Mouse (Mus musculus) ovary, postnatal 14 days (tissue): ENCODE results near the gene Exoc2.

Experiments
- DNase-seq: peaks from one replicate; pipeline ENCODE4 v3.0.0; 2022; ENCODE audit warnings: low spot score

The Exoc2 gene

DNA sequence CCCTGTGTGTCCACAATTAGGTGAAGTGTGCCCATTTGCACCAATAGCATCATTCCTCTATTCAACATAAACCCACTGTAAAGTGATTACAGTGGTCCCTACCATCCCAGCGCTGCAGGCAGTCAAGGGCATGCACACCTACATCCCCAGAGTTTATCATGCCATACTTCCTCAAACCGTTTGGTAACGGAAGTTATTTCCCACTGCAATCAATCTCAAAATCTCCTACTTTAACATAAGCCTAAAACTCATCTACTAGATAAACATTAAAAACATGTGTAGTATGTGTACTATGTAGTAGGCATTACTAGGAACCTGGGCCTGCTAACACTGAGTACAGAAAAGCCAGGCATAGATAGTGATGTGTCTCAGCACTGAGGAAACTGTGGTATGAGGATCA, 2.8 kb downstream of the Exoc2 start:
- DNase-seq = no peak

DNA sequence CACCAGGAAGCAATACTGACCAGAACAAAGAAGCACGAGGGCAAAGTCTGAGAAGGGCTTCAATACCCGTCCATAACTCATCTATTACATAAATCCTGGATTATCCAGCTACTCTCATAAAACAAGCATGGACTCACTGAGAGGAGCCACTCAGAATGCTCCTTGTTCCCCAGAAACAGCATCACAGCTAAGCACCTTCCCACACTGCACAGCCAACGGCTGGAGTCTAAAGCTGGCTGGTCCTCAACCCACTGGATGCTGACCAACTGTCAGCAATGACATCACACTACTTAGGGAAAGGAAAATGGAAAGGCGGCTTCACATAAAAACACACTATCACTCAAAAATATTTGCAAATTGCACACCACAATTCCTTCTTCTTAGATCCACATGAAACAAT, 5.6 kb downstream of the Exoc2 start:
- DNase-seq = no peak

DNA sequence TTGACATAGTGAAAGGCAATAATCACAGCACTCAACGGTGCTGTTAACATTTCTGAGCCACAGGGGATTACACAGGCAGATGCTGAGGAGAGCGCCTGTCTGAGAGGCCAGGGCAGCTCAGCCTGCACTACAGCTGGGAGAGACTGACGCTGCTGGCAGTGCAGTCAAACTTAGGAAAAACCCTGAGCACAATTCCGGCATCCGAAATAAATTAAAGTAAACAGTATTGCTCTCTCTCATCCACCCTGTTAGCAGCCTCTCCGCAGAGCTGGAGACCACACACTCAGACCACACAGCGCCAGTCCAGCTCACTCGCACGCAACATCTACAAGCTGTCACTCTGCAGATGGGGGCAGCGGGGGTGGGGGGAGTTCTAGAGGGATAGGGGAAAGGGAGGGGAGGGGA, 7.4 kb downstream of the Exoc2 start:
- no peak for DNase-seq

DNA sequence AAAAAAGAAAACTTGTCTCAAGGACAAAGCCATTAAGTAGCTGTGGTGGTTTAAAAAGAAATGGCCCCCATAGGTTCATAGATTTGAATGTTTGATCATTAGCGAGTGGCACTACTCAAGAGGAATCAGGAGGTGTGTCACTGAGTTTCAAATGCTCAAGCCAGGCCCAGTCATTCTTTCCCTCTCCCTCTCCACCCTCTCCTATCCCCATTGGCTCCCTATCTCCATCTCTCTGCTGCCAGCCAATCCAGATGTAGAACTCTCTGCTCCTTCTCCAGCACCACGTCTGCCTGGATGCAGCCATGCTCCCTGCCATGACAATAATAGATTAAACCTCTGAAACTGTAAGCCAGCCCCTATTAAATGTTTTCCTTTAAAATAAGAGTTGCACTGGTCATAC, 12.0 kb downstream of the Exoc2 start:
- DNase-seq = no peak

DNA sequence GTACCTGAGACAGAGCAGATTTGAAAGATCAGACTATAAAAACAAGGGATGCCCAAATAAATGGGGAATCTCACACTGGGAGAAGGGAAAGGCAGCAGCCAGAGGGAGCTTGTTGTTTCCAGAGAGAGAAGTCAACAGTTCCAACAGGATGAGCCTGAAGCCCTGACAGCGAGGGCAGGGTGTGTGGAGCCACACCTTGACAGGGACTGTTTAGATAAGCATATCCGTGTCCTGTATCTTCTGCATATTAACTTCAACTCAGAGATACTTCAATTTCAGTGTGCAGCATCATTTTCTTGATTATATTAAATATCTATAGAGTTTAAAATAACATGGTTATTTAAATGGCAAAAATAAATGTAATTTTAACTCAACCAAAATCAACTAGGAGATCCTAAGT, 13.2 kb downstream of the Exoc2 start:
- DNase-seq = no peak

DNA sequence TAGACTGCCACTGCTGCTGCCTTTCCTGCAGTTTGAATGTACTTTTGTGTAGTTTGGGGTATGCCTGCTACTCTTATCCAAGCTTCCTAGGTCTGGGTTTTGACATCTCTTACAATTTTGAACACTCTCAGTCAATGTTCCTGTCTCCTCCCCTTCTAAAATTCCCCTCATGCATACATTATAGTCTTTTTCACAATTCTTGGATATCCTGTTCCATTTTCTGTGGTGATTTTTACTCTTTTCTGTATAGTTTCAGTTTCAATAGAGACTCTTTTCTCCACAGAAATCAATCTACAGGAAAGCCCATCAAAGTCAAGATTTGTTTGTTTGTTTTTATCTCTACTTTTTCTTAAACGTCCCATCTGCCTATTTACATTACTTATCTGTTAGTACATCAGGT, 20.3 kb downstream of the Exoc2 start:
- DNase-seq = no peak

DNA sequence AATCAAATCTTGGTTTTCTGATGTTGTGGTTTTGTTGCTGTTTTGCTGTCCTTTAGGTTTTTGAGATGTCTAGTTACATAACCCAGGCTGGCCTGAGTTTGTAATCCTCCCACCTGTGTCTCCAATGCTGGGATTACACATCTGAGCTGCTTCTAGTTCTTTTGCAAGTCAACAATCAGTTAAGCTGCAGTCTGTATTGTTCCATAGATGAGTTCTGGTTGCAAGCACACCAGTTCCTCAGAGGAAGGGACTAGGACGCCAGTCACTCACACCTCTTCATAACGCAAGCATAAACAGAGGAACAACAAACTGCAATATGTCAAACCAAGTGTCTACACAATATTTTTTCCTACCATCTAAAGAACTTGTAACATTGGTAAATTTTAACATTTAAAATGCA, 21.8 kb downstream of the Exoc2 start:
- DNase-seq = no peak

DNA sequence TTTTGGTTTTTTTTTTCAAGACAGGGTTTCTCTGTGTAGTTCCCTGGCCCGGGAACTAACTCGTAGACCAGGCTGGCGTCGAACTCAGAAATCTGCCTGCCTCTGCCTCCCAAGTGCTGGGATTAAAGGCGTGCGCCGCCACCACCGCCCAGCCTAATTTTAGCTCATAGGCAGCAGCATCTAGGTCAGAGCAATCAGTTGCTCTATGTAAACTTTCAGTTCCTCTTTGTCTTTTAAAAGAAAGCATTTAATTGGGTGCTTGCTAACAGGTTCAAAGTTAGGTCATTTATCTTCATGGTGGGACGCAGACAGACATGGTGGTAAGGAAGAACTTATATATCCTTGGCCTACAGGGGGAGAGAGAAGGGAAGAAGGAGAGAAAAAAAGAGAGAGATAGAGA, 24.7 kb downstream of the Exoc2 start:
- DNase-seq = no peak

DNA sequence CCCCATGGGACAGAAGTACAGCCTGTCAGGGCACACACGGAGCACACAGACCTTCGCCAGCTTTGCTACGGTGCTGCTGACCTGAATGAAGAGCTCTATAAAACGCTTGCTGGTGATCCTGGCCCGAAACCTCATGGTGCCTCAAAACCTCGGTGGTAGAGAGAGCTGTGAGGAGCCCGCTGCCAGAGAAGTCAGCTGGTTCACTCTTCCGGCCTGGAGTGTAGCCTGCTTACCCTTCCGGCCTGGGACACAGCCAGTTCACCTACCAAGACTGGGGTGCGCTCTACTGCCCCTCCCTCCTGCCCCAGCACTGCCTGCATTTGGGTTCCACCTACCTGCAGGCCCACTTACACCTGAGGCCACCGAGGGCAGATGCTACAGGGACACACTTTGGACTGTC, 26.4 kb downstream of the Exoc2 start, which contains the start of gene Hus1b:
TSS of gene Hus1b (minus strand) at position 220 of the 400 bp plus-strand sequence.
- no peak for DNase-seq

DNA sequence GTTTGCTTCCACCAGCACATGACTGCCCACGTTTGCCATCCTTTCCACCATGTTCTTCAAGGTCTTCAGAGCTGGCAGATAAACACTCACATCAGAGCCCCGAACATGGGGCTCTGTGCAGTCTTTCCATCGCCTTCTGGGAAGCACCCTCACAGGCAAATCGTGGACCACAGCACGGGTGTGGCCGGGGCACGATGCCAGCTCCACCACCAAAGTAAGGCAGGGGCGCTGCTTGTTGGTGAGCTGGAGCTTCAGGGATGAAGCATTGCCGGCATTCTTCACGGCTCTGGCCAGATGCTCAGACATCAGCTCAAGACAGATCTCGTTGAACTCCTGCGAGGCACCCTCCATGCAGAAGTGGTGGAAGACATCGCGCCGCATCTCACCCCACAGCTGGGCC, 26.8 kb downstream of the Exoc2 start:
- DNase-seq = no peak

DNA sequence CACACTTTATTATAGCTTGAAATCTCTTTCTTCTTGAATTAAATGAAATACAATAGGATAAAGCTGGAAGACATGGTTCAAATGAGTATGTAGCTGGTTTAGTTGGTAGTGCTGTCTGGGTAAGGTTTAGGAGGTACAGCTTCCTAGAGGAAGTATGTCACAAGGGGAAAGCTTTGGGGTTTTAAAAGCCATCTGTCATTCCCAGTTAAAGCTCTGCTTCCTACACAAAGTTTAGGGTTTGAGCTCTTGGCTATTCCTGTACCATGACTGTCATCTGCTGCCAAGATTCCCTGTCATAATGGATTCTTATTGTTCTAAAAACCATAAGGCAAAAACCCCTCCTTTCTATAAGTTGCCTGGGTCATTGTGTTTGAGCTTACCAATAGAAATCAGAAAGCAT, 28.1 kb downstream of the Exoc2 start:
- DNase-seq = no peak

DNA sequence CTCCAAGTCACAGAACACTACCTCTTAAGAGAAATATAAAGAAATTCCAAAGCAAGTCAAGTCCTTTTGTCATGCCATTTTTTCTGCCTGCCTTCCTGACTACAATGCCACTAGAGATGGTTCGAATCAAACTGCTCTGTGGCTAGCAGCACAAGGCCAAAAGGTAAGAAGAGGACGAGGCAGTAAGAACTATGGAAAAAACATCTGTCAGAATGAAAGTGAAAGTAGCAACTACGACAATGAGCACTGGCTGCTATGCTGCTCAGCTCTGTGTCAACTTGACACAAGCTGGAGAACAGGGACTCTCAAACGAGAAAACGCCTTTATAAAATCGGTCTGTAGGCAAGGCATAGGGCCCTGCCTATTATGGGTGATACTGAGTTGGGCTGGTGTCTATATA, 40.9 kb downstream of the Exoc2 start:
- DNase-seq = no peak

DNA sequence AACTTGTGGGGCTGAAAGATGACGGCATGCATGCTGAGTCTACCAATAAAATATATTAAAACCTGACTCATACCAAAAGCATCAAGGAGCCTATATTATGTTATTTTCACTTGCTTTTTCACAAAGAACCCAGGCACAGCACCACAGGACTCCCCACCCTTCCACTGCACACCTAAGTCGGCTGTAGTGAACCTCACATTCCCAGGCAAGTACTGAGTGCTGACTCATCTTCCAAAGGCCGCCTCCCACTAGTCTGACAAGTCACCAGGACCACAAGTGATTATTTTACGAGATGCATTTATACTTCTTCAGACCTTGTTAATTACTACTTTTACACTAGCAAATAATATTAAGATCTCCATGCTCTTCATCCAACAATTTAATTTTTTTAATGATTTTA, 42.3 kb downstream of the Exoc2 start:
- no peak for DNase-seq

DNA sequence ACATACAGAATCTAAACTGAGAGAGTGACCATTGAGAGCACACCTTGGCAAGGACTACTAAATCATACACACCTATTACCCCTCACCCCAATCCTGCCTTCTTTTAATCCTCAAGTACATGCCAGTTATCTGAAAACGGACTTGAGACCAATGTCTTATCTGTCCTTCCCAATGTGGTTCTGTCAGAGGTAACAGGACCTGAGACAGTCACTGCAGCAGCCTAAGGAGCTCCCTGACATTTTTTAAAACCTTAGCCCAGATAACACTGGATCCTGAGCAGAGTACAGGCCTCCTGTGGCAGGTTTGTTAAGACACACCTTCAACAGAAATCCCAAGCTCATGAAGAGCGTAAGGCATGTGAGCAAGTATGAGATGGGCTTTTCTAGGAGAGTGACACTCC, 44.8 kb downstream of the Exoc2 start:
- DNase-seq = no peak

DNA sequence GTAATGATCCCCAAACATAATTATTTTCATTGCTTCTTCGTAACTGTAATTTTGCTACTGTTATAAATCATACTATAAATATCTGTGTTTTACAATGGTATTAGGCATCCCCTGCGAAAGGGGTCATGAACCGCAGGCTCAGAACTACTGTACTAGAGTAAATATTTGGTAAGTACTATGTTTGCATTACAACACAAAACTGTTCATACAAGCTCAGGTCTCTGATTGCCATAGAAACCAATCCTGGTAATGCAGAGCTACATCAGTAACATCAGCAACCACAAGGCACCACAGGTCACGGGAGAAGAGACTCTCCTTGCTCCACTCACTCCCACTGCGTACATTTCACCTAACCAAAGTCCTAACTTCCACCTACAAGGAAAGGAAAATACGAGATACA, 49.6 kb downstream of the Exoc2 start:
- no peak for DNase-seq

DNA sequence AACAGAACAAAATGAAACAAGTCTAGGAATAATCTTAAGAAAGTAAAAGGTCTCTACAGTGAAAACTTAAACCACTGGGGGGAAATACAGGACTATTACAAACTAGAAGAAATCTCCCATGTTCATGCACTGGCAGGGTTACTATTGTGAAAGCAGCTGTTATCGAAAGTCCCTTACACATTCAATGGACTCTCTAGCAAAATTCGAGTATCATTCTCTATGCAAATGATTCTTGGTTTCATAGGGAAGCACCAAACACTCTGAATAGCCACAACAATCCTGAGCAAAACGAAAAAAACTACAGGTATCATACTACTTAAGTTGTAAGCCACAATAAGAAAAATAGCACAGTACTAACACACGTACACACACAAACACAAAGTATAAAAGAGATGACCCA, 52.0 kb downstream of the Exoc2 start:
- DNase-seq = no peak

DNA sequence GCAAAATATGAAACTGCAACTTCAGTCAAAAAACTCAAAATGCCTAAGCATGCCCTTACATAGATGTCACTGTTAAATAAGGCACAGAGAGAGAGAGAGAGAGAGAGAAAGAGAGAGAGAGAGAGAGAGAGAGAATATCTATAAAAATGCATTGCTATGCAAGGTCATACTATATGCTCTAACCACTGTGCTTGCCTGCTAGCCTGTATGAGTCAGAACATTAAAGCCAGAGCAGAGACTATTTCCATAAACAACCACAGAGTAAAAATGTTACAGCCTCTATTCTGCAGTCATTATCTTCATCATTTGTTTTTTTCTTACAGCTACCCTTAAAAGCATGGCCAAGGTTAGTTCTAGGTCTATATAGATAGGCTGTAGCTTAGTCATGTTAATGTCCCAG, 60.1 kb downstream of the Exoc2 start:
- DNase-seq = no peak

DNA sequence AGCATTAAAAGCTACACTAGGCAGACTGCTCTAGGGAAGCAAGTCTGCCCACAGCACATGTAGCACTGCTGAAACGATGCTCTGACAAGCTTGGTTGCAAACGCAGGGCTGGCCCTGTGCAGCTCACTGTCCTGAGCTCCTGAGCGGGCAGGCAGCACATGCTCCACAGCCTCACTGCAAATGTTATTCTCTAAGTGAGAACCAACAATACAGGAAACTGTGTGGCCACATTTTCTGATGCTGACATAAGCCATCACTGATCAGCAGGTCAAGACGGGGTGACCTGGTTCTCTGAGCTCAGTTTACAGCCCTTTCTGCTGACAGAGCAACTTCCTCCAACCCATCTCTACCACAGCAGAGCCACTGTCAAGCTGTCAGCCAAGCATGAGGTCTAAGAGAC, 60.9 kb downstream of the Exoc2 start:
- no peak for DNase-seq

DNA sequence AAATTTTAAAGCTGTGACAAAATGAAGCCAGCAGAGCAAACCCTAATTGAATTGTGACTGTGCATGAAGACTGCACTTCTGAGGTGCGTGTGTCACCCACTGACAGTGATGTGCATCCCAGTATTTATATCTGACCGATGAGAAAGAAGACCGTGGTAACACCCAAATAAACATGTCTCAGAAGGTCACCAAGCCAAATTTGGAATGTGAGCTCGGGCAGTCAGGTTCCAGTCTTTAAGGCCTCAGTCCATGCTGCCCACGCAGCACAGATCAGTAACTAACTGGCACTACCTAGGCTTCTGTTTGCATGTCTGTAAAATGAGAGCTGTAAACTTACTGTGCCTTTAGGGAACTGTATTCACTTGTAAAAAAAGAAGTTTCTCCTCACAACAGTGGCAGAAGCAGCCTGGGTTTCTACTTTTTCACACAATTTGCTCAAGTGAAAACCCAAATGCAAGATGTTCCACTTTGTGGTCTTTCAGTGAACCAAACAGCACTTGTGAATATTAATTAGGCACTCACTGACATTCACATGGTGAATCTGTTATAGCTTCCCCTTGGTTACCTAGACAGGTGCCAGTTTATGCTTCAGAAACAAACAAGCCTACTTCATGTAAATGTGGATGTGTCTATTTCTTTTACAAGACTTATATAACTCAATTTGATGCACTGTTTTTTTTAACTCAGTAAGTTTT, 61.8 kb downstream of the Exoc2 start:
- DNase-seq = no peak

DNA sequence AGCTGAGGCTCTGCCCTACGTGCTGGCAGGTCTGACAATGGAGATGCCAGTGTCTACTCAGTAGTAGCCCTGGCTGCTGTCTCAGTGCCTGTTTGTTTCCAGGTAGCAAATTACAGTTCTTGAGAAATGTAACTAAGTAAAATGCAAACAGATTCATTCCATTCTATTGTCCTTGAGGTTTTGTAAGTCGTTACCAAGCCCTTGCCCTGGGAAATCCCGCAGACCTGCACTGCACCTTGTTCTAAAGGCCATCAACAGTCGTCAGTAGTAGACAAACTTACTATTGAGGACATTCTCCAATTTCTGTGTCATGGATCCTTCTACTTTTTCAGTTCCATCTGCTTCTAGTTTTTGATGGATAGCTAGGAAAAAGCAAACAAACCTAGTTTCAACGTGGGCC, 63.0 kb downstream of the Exoc2 start:
- DNase-seq = no peak

DNA sequence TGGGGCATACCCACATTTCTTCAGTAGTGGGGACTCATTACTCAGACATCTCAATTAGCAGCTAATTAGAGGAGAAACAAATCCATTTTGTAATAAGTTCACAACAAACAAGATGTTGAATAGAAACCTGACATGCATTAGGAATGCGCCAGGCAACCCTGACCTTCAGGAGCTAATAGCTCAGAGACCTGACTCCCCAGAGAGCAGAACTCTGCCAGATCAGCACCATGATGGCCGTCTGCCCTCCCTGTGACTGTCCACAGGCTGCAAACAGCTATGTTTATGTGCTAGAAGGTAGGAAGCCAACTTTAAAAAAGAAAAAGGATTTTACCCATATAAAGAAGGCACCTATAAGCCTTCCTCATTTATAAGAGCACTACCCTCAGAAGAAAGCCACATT, 71.6 kb downstream of the Exoc2 start:
- no peak for DNase-seq

DNA sequence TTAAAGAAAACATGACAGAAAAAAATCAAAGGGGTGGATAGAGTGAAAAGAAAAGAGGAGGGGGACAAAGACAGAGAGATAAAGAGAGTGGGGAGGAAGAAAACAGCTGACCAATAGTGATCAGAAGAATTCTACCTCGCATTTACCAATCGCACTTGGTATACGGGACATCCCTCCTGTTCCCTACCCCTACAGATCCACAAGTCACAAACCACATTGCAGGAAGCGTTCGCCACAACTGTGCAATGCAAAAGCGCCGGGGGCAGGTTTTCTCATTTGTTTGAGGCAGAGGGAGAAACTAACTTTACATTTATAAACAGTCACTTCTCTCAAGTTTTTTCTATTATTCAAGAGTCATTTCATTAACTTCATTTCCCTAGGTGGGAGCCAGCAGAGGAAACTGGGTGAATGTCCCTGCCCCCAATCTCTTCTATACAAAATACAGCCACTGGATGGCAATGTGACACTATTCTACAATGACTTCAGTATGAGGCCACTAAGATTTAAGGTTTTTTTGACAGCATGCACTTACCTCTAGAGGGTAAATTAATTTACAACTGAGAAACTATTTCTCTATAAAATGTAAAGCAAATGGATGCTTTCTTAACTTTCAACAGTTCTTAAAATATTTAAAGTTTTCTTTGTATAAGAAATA, 72.4 kb downstream of the Exoc2 start:
- DNase-seq = no peak

DNA sequence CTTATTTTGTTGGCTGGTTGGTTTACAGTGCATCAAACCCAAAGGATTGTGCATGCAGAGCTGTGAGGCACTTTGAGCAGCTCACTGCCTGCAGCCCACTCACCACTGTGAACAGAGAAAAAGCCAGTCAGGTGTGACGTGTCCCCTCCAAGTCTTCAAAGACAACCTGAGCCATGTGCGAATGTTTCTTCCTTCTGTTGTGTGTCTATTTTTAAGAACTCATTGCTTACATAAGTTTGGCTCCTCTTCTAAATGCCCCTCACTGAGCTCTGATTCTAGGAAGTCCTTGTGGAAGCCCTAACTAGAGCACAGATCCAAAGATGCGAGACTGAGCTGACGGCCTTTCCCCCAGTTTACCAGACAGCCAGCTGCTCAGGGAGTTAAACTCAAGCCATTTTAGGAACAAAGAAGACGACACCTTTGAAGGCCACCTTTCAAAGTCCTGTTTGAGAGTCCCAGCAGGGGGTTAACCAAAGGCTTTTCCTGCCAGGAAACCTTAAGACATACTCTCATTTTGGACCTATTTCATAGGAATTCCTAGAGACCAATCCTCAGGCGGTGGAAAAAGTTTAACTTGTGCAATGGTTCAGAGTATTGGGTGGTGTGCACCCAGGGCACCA, 79.8 kb downstream of the Exoc2 start:
- DNase-seq = no peak

DNA sequence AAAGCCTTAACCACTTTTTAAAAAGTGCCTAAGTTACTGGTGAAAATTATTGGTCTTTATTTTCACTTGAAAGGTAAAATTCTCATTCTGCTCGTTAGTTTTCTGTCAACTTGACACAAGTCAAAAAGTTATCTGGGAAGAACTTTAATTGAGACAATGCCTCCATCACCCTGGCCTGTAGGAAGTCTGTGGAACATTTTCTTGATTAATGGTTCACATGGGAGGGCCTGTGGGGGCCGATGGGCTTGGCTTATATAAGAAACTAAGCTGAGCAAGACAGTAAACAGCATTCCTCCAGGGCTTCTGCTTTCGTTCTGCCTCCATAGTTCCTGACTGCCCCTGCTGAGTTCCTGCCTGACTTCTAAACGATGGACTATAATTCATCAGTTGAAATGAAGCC, 81.6 kb downstream of the Exoc2 start:
- no peak for DNase-seq
